Mouse (Mus musculus): ENCODE results near the gene Ttc22.

The Ttc22 gene

DNA sequence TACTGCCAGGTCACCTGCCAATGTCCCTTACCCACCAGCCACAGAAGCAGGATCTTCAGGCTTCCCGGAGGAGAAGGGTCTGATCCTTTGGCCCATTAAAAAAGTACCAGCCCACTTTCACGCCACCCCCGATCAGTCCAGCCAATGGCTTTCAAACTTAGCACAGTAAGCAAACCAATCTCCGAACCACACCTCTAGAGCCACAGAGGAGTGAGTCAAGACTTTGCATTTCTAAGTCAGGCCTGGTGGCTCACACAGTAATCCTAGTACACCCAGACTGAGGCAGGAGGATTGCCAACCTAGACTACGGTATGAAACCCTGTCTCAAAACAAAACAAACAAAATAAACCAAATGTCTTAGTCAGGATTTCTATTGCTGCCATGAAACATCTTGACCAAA is 7.1 kb downstream of the Ttc22 start:
- DNase-seq (ENCODE audit: low read depth, low spot score) = no peak
- no peaks in the 10 kb centered on the region for H3K36me3 ChIP-seq (ENCODE audit: control insufficient read depth, insufficient read depth, low read length, poor library complexity, severe bottlenecking)

DNA sequence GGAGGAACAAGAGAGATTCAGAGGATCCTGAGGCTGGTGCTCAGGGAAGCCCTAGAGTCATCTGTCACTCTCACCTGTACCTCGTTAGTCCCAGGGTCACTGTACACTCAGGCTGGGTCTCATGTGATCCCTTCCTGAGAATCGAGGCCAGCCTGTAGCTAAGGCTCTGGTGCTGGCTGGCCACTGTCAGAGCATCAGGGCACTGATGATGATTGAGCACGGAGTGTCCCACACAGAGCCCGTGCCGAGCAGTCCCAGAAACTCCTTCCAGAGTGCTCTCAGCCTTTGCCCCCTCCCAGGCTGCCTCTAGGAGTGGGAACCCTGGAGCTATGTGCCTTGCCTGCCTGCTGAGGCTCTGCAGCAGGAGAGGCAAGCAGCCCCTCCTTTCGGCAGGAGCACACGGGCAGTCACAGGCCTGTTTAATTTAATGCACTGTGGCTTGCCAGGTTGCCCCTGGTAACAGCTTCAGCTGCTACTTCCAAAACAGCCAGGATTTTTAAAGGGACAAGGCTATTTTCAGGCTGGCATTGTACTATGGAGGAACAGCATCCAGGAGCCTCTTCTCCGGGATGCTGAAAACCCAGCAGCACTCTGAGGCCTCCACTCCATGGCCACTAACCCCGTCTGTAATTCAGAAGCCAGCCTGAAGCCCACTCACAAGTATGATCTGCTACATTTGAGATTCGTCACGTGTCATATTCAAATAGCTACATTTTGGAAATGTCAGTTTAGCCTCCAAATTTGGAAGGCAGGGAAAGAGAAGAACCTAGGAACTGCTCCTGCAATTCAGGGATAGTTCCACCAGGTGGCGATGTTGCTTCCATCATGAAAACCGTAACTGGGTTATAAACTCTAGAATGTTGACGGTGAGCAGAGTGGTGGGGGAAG is 8.3 kb downstream of the Ttc22 start:
- no peaks in the 10 kb centered on the region for H3K36me3 ChIP-seq (ENCODE audit: control insufficient read depth, insufficient read depth, low read length, poor library complexity, severe bottlenecking)
- no peaks in the 10 kb centered on the region for H3K27me3 ChIP-seq (ENCODE audit: control insufficient read depth, insufficient read depth, low read length, poor library complexity, severe bottlenecking)
- peak; percentile 72 for DNase-seq (ENCODE audit: low read depth, low spot score)

More for the DNA sequence above, 7.1 kb downstream of the Ttc22 start:
- H3K27me3 ChIP-seq (ENCODE audit: control insufficient read depth, insufficient read depth, low read length, poor library complexity, severe bottlenecking) = no peaks in the 10 kb centered on the region

DNA sequence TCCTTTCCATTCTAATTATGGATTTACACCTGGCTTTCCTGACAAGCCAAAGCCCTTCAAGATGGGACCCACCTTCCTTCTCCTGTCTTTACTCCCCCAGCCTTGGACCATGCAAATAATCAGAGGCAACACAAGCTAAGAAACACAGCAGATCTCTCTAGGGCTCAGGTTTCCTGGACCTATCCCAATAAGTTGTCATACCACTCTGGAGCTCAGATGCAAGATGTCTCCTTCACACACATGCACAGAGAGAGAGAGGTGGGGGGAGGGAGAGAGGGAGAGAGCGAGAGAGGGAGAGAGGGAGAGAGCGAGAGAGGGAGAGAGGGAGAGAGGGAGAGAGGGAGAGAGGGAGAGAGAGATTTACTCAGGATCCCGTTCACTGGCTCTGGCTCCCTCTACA is 10.1 kb downstream of the Ttc22 start:
- no peaks in the 10 kb centered on the region for H3K36me3 ChIP-seq (ENCODE audit: control insufficient read depth, insufficient read depth, low read length, poor library complexity, severe bottlenecking)
- no peak for DNase-seq (ENCODE audit: low read depth, low spot score)

DNA sequence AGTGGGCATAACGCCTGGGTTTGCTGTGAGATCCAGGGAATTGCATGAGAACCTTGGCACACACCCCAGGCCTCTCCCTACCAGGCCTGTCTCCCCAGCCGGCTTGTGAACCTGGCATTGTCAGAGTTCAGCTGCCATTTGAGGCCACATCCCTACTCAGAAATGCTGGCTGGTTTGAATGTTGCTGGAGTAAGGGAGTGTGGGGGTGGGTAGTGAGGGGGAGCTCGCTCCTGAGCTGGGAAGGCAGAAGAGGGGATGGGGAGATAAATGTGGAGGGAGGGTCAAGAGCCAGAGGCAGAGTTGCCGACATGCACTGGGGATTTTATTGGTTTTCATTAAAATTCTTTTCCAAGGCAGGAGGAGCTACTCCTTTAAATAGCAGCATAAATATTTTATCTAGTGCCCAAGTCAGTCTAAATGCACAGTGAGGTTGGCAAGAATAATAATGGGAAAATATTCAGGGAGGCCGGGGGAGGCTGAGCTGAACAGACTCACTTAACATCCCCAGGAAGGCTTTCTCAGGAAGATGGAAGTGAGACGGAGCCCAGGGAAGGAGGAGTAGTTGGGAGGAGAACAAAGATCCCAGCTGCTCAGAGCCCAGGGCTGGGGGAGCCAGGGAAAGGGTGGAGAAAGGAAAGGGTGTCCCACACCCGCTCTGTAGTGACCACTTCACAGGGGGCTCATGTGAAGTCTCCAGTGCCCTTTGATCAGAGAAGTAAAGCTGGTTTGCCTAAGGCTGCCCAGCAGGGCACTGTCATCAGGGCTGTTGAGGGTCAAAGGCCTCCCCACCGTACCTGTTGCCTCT is 11.3 kb downstream of the Ttc22 start:
- no peaks in the 10 kb centered on the region for H3K36me3 ChIP-seq (ENCODE audit: control insufficient read depth, insufficient read depth, low read length, poor library complexity, severe bottlenecking)
- no peaks in the 10 kb centered on the region for H3K27me3 ChIP-seq (ENCODE audit: control insufficient read depth, insufficient read depth, low read length, poor library complexity, severe bottlenecking)
- DNase-seq (ENCODE audit: low read depth, low spot score) = no peak

More for the DNA sequence above, 10.1 kb downstream of the Ttc22 start:
- H3K27me3 ChIP-seq (ENCODE audit: control insufficient read depth, insufficient read depth, low read length, poor library complexity, severe bottlenecking) = no peaks in the 10 kb centered on the region

DNA sequence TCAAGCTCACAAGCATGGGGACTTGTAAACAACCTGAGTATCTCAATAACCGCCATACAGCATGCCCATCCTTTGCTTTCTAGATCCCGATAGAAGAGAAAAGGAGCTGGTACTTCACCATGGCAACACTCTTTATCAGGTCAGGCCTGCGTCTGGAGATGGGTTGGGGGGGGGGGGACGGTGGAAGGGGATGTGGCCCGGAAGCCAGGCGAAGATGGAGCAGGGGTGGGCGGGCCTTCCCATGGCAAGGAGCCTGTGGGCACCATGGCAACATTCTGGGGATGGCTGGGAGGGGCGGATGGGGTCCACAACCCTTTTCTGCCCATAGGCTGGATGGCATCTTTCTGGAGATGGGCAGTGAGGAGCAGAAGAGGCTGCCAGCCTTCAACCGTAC is 11.9 kb downstream of the Ttc22 start:
- no peaks in the 10 kb centered on the region for H3K36me3 ChIP-seq (ENCODE audit: control insufficient read depth, insufficient read depth, low read length, poor library complexity, severe bottlenecking)
- no peaks in the 10 kb centered on the region for H3K27me3 ChIP-seq (ENCODE audit: control insufficient read depth, insufficient read depth, low read length, poor library complexity, severe bottlenecking)
- DNase-seq (ENCODE audit: low read depth, low spot score) = no peak

DNA sequence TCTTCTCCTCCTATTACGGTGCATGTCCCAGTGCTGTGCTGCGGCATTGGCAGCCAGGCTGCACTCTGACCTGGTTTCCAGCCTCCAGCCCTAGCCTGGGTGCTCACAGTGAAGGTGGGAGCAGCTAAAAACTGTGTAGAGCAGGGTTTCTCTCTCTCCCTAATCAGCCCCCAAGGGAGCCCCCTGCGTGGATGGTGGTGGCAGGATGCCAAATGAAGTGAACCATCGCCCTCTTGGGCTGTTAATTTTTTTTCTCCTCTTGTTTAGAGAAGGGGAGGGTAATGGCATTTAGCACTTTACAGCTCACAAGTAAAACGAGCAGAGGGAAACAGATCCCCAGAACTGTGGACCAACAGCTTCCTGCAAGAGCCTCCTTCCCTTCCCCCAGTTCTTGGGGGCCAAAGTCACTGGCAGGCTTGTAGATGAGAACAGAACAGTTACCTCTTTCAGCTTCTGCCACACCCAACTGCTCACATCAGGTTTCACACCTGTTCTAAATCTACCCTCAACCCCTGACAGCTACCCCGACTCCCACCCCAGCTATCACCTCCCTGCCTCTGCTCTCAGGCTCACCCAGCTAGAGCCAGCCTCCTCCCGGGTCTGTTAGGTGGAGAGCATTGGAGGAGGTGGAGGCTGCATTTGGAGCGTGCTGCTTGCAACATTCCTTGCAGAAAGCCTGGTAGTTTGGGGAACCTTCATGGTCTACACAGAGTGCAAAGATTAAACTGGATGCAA is 21.4 kb downstream of the Ttc22 start:
- Histone ChIP-seq H3K36me3 (ENCODE audit: control insufficient read depth, insufficient read depth, low read length, poor library complexity, severe bottlenecking) (no peaks in the 10 kb centered on the region), H3K27me3 (ENCODE audit: control insufficient read depth, insufficient read depth, low read length, poor library complexity, severe bottlenecking) (no peaks in the 10 kb centered on the region)
- DNase-seq (ENCODE audit: low read depth, low spot score) = no peak

DNA sequence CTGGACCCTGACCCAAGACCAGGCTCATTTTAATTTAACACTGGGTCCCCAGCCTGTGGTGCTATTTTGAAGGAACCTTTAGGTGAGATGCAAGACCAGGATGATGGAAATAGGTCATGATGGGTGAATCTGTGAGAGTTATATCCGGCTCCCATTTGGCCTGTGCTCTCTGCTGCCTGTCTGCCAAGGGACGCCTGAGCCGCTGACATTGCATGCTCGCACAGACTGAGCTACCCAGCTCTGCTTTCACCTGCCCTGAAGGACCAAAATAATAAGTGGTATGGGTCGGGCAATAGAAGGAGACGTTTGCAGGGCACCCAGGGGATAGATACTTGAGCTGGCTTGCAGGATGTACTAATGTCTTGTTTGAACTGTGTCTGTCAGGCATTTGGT is 22.0 kb downstream of the Ttc22 start:
- no peaks in the 10 kb centered on the region for H3K27me3 ChIP-seq (ENCODE audit: control insufficient read depth, insufficient read depth, low read length, poor library complexity, severe bottlenecking)
- no peak for DNase-seq (ENCODE audit: low read depth, low spot score)
- no peaks in the 10 kb centered on the region for H3K36me3 ChIP-seq (ENCODE audit: control insufficient read depth, insufficient read depth, low read length, poor library complexity, severe bottlenecking)

DNA sequence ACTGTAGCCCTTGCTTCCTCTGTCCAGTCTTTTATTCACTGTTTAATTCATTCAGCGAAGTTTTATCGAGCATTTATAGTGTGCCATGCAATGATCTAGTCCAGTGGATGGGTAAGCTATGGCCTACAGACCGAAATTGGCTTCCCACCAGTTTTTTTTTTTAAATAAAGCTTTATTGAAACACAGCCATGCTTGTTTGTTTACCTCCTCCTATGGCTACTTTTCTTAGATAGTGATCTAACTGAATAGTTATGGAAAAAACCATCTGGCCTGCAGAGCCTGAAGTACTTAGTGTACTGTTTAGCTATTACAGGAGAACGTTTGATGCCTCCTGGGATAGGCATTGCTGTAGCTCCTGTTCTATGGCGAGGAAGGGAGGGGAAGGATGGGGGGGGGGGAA is 23.6 kb downstream of the Ttc22 start:
- Histone ChIP-seq H3K36me3 (ENCODE audit: control insufficient read depth, insufficient read depth, low read length, poor library complexity, severe bottlenecking) (no peaks in the 10 kb centered on the region), H3K27me3 (ENCODE audit: control insufficient read depth, insufficient read depth, low read length, poor library complexity, severe bottlenecking) (no peaks in the 10 kb centered on the region)
- no peak for DNase-seq (ENCODE audit: low read depth, low spot score)

DNA sequence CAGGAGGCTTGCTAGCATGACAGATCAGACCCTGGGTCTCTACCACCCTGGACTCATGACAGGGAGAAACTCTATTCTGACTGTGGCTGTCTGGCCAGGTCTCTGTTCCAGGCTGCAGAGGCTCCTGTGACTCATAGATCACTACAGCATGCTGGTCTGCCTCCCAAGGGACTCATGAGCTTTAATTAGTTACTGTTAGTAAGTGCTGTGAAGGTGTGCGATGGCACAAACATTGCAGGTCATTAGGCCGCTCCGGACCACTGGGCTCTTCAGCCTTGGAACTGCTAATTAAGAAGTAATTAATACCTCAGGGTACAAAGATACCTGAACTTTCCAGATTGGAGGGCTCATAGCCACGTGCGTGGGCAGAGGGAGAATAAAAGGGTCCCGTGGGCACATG is 24.9 kb downstream of the Ttc22 start:
- DNase-seq (ENCODE audit: low read depth, low spot score) = no peak
- H3K27me3 ChIP-seq (ENCODE audit: control insufficient read depth, insufficient read depth, low read length, poor library complexity, severe bottlenecking) = no peaks in the 10 kb centered on the region

DNA sequence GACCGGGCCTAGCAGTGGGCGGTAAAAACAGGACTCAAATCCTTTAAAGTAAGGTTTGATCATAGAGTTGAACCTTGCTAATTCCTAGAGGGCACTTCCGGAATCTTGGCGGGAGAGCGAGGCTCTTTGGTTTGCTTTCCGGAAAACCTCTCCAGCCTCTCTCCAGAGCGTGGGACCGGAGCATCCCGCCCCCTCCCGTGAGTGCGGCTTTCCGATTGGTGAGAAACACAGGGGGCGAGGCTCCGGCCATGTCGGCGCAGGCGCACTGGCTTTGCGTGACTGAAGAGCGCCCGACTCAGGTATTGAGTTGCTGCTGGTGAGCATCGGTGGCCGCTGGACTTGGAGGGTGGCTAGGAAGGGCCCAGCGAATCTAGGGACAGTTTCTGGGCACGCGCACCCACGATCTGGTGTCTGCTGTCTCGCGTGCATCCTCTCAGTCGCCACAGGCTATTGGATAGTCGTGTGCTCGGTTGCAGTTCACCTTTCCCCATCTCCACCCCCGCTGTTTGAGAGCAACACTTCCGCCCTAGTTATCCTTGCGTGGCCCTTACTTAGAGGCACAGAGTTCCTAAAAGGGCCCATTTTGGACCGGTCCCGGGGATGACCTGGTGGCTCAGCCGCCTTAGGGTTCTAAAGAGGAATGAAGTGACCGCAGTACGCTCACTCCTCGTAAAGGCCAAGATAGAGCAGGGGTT is 28.7 kb downstream of the Ttc22 start, which contains the start of gene Pars2:
TSS of gene Pars2 (plus strand) at position 237 of the 695 bp plus-strand sequence.
- Histone ChIP-seq H3K36me3 (ENCODE audit: control insufficient read depth, insufficient read depth, low read length, poor library complexity, severe bottlenecking) (peaks cover 4% of the 10 kb centered on the region; the same call in 1 of the 2 replicates), H3K27me3 (ENCODE audit: control insufficient read depth, insufficient read depth, low read length, poor library complexity, severe bottlenecking) (no peaks in the 10 kb centered on the region)
- DNase-seq (ENCODE audit: low read depth, low spot score) = peak; percentile 97

More for the DNA sequence above, 24.9 kb downstream of the Ttc22 start:
- H3K36me3 ChIP-seq (ENCODE audit: control insufficient read depth, insufficient read depth, low read length, poor library complexity, severe bottlenecking) = no peaks in the 10 kb centered on the region

DNA sequence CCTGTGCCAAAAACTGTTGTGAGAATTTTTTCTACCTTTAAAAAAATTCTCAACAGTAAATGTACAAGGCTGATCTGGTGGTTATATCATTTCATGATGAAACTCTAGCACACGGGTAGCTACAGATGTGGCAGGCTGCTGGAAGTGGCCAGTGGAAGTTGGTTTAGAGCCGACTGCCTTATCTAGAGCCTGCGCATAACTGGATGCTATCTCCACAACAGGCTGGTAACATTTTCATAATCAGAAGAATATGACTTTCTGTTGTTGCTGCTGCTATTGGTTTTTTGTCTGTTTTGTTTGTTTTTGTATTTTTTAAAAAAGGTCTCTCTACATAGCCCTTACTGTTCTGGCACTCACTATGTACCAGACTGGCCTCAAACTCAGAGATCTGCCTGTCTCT is 30.3 kb downstream of the Ttc22 start:
- H3K36me3 ChIP-seq (ENCODE audit: control insufficient read depth, insufficient read depth, low read length, poor library complexity, severe bottlenecking) = peaks cover 5% of the 10 kb centered on the region; the same call in 1 of the 2 replicates
- DNase-seq (ENCODE audit: low read depth, low spot score) = no peak
- H3K27me3 ChIP-seq (ENCODE audit: control insufficient read depth, insufficient read depth, low read length, poor library complexity, severe bottlenecking) = no peaks in the 10 kb centered on the region

DNA sequence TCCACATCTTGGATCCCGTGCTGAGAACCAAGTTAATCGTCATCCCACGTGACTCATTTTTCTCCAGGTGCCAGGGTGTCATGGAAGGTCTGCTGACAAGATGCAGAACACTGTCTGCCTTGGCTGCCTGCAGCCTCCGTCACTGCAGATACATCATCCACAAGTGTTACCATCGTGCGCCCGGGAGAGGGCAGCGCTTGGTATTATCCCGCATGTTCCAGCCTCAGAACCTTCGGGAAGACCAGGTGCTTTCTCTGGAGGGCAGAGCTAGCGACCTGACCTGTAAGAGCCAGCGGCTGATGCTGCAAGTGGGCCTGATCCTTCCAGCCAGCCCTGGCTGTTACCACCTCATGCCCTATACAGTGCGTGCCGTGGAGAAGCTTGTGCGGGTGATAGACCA is 30.8 kb downstream of the Ttc22 start:
- Histone ChIP-seq H3K36me3 (ENCODE audit: control insufficient read depth, insufficient read depth, low read length, poor library complexity, severe bottlenecking) (peaks cover 6% of the 10 kb centered on the region; the same call in 1 of the 2 replicates), H3K27me3 (ENCODE audit: control insufficient read depth, insufficient read depth, low read length, poor library complexity, severe bottlenecking) (no peaks in the 10 kb centered on the region)
- DNase-seq (ENCODE audit: low read depth, low spot score) = no peak

DNA sequence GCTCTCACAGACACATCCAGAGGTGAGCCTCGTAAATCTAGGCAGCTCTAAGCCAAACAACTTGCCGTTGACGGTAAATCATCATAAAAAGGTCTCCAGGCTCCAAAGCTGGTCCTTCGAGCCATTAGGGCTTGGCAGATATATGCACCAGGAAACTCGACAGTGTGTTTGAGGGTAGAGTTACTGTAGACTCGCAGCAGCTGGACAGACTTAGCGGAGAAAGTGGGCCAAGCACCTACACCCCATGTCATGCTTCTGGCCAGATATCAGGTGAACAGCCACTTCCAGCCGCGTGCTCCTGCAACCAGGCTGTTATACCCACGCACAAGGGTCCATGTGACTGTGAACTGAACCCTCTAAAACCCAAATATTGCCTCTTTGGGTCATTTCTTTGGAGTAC is 33.4 kb downstream of the Ttc22 start:
- DNase-seq (ENCODE audit: low read depth, low spot score) = no peak
- H3K27me3 ChIP-seq (ENCODE audit: control insufficient read depth, insufficient read depth, low read length, poor library complexity, severe bottlenecking) = no peaks in the 10 kb centered on the region
- peaks cover 6% of the 10 kb centered on the region; the same call in 1 of the 2 replicates for H3K36me3 ChIP-seq (ENCODE audit: control insufficient read depth, insufficient read depth, low read length, poor library complexity, severe bottlenecking)

DNA sequence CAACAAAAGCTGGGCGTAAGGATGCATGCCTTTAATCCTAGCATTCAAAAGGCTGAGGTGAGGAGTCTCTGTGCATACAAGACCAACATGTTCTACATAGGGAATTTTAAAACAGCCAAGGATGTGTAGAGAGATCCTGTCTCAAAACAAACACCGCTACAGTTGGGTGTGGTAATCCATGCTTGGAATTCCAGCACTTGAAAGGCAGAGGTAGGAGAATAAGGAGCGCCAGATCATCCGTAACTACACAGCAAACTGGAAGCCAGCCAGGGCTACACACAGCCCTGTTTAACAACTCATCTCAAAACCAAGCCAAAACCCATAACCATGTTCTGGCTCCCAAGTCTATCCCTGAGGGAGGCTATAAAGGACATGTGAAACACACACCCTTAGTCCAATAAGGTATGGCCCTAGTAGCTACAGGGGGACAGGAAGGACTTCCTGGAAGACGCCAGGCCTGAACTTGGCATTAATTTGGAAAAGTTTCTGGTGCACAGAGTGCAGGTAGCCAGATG is 41.8 kb downstream of the Ttc22 start:
- Histone ChIP-seq H3K27me3 (ENCODE audit: control insufficient read depth, insufficient read depth, low read length, poor library complexity, severe bottlenecking) (no peaks in the 10 kb centered on the region), H3K36me3 (ENCODE audit: control insufficient read depth, insufficient read depth, low read length, poor library complexity, severe bottlenecking) (peaks cover 12% of the 10 kb centered on the region)
- no peak for DNase-seq (ENCODE audit: low read depth, low spot score)
